ENCODE assay signal across 9 mouse cellular contexts in genomic region chr7:50241634-50242273, GRCm38 (mm10).
DNase-seq lines count a peak whose midpoint lies in the region; ATAC-seq lines count a peak whose summit lies in the region.
"Had no signal": no experiment of that assay in that cellular context is flagged by ENCODE, and none has a peak within 500 bp of the region (broad histone marks: within the 10 kb centered on the region; RNA-seq: fewer than 3 reads in every experiment).

No protein-coding gene starts in this region.

- no peak overlapping the region for H3K27ac ChIP-seq in forebrain, embryonic 16.5 days (ENCODE audit: low read length)

- no peak overlapping the region for H3K9ac ChIP-seq in forebrain, embryonic 16.5 days (replicated peaks; ENCODE audit: low read depth, low read length)

- peaks cover 8% of the 10 kb centered on the region for H3K4me1 ChIP-seq in forebrain, embryonic 16.5 days (replicated peaks; ENCODE audit: control insufficient read depth, insufficient read depth, low read length)

- WGBS in forebrain, embryonic 16.5 days: 31% methylated on average over 5 of the region's 5 CpGs

- no peak overlapping the region for H3K4me3 ChIP-seq in forebrain, embryonic 16.5 days (replicated peaks; ENCODE audit: low read length)

- no peaks in the 10 kb centered on the region for H3K27me3 ChIP-seq in forebrain, embryonic 16.5 days (replicated peaks; ENCODE audit: control insufficient read depth, insufficient read depth, low read length)

- H3K9me3 ChIP-seq in forebrain, embryonic 16.5 days (ENCODE audit: control insufficient read depth, low read length): no peaks in the 10 kb centered on the region

- peak; percentile 40 for DNase-seq in lung, postnatal 10 days
- no peak for DNase-seq in lung, postnatal 36 days
- DNase-seq in left cerebral cortex, adult 11 months (ENCODE audit: low spot score): peak; percentile 80
- peak; percentile 87 for DNase-seq in right cerebral cortex, postnatal 25 days
- no peak for DNase-seq in liver
- DNase-seq: kidney, postnatal 25 days had no signal

- no peaks in the 10 kb centered on the region for H3K36me3 ChIP-seq in forebrain, embryonic 16.5 days (ENCODE audit: control insufficient read depth, insufficient read depth)

- peak; percentile 98 for ATAC-seq in forebrain, embryonic 16.5 days
- ATAC-seq in inflammation-experienced regulatory T-cells, adult 6 months: no peak
- no peak for ATAC-seq in megakaryocyte progenitor cell, adult 5-6 weeks (replicated peaks; ENCODE audit: poor library complexity)

- no peak overlapping the region for H3K4me2 ChIP-seq in forebrain, embryonic 16.5 days (ENCODE audit: low read length)

Comparison
In these comparisons a context has a peak if more than half of its experiments do, and no peak if none do; other contexts are left out.
1. DNase-seq: peak in lung, postnatal 10 days (single experiment), left cerebral cortex, adult 11 months (single experiment) and right cerebral cortex, postnatal 25 days (single experiment); none in lung, postnatal 36 days (single experiment) and liver (single experiment).